Mouse (Mus musculus) MEL (cell line): ENCODE measurements around the gene Kbtbd12. TPM values are rescaled to one million over a fixed set of nuclear protein-coding genes. Genes with fewer than 3 reads are reported as not detected.

Experiments used
- DNase-seq: peaks from one replicate; pipeline ENCODE4 v3.0.0; 2011; ENCODE audit warnings: low read depth, low spot score
- H3K27ac ChIP-seq: 2 replicates; pipeline ENCODE4 v1.5.1; 2012; ENCODE audit warnings: low read depth, mild to moderate bottlenecking, control low read depth, low read length, moderate library complexity; ENCODE audit not compliant: control insufficient read depth
- H3K27me3 ChIP-seq, 2 experiments: fragments of 150-350 bp in 1 of 2; sonication (generic) in 1 of 2; 2 replicates each; pipeline ENCODE4 v1.6.1; 2012; ENCODE audit warnings: low read length in 2 of 2, mild to moderate bottlenecking in 2 of 2, improper control_type of control experiment in 1 of 2, moderate library complexity in 1 of 2; ENCODE audit not compliant: insufficient read depth in 2 of 2, control insufficient read depth in 1 of 2
- H3K36me3 ChIP-seq, 2 experiments: 2 replicates each; pipeline ENCODE4 v1.6.1; 2012 to 2014; ENCODE audit warnings: low read length in 2 of 2, improper control_type of control experiment in 1 of 2, inconsistent platforms in 1 of 2, mild to moderate bottlenecking in 1 of 2; ENCODE audit not compliant: insufficient read depth in 2 of 2, control insufficient read depth in 1 of 2
- H3K4me1 ChIP-seq, 2 experiments: fragments of 150-350 bp in 1 of 2; sonication (generic) in 1 of 2; 2 replicates each; pipeline ENCODE4 v1.6.1; 2012; ENCODE audit warnings: low read length in 2 of 2, improper control_type of control experiment in 1 of 2, mild to moderate bottlenecking in 1 of 2; ENCODE audit not compliant: insufficient read depth in 2 of 2, control insufficient read depth in 1 of 2
- H3K4me3 ChIP-seq, 2 experiments: fragments of 150-350 bp in 1 of 2; sonication (generic) in 1 of 2; 2 replicates each; pipeline ENCODE4 v1.5.1; 2012; ENCODE audit warnings: low read depth in 2 of 2, low read length in 2 of 2, mild to moderate bottlenecking in 2 of 2, moderate library complexity in 2 of 2, control low read depth in 1 of 2, improper control_type of control experiment in 1 of 2; ENCODE audit not compliant: control insufficient read depth in 1 of 2, insufficient read depth in 1 of 2
- H3K79me2 ChIP-seq: 2 replicates; pipeline ENCODE4 v1.6.1; 2012; ENCODE audit warnings: mild to moderate bottlenecking, low read length, moderate library complexity; ENCODE audit not compliant: control insufficient read depth, poor library complexity, insufficient read depth
- H3K9ac ChIP-seq: 2 replicates; pipeline ENCODE4 v1.6.1; 2012; ENCODE audit warnings: low read depth, mild to moderate bottlenecking, control low read depth, low read length, moderate library complexity; ENCODE audit not compliant: control insufficient read depth, poor library complexity, severe bottlenecking
- H3K9me3 ChIP-seq: fragments of 150-350 bp; sonication (generic); replicated peaks from 2 replicates; pipeline ENCODE4 v1.6.1; 2012; ENCODE audit warnings: mild to moderate bottlenecking, low read length, improper control_type of control experiment, moderate library complexity; ENCODE audit not compliant: insufficient read depth
- BHLHE40 ChIP-seq: IDR thresholded peaks from 2 replicates; pipeline ENCODE4 v1.6.1; 2012; ENCODE audit warnings: low read depth, mild to moderate bottlenecking, inconsistent platforms, low read length, improper control_type of control experiment, borderline replicate concordance
- E2F4 ChIP-seq: IDR thresholded peaks from 2 replicates; pipeline ENCODE4 v1.6.1; 2011; ENCODE audit warnings: low read depth, low read length, improper control_type of control experiment, borderline replicate concordance
- EP300 ChIP-seq, 2 experiments: IDR thresholded peaks; 2 replicates each; pipeline ENCODE4 v1.6.1; 2011; ENCODE audit warnings: improper control_type of control experiment in 2 of 2, low read length in 2 of 2, low read depth in 1 of 2, mild to moderate bottlenecking in 1 of 2
- ETS1 ChIP-seq: IDR thresholded peaks from 2 replicates; pipeline ENCODE4 v1.6.1; 2012; ENCODE audit warnings: low read depth, mild to moderate bottlenecking, inconsistent platforms, low read length, improper control_type of control experiment, moderate library complexity
- JUND ChIP-seq: IDR thresholded peaks from 2 replicates; pipeline ENCODE4 v1.6.1; 2011; ENCODE audit warnings: low read depth, mild to moderate bottlenecking, improper control_type of control experiment, low read length
- KAT2A ChIP-seq: conservative IDR thresholded peaks from 2 replicates; pipeline ENCODE4 v1.6.1; 2012; ENCODE audit warnings: low read depth, low read length, improper control_type of control experiment, inconsistent platforms
- MAX ChIP-seq: IDR thresholded peaks from 2 replicates; pipeline ENCODE4 v1.6.1; 2011; ENCODE audit warnings: low read length, improper control_type of control experiment
- MEF2A ChIP-seq: IDR thresholded peaks from 2 replicates; pipeline ENCODE4 v1.6.1; 2014; ENCODE audit warnings: low read depth, mild to moderate bottlenecking, inconsistent platforms, low read length, improper control_type of control experiment; ENCODE audit not compliant: poor library complexity, insufficient replicate concordance, severe bottlenecking; ENCODE audit errors: extremely low read depth
- MXI1 ChIP-seq: IDR thresholded peaks from 2 replicates; pipeline ENCODE4 v1.6.1; 2011; ENCODE audit warnings: mild to moderate bottlenecking, low read depth, low read length, improper control_type of control experiment
- NELFE ChIP-seq: IDR thresholded peaks from 2 replicates; pipeline ENCODE4 v1.6.1; 2011; ENCODE audit warnings: low read depth, low read length, improper control_type of control experiment
- NRF1 ChIP-seq: IDR thresholded peaks from 2 replicates; pipeline ENCODE4 v1.6.1; 2014; ENCODE audit warnings: low read depth, mild to moderate bottlenecking, inconsistent platforms, low read length, improper control_type of control experiment, moderate library complexity; ENCODE audit not compliant: poor library complexity, insufficient read depth, severe bottlenecking
- POLR2A ChIP-seq, 2 experiments: IDR thresholded peaks; 2 replicates each; pipeline ENCODE4 v1.6.1; 2011 to 2012; ENCODE audit warnings: low read length in 2 of 2, mild to moderate bottlenecking in 2 of 2, control low read depth in 1 of 2, improper control_type of control experiment in 1 of 2, low read depth in 1 of 2, moderate library complexity in 1 of 2; ENCODE audit not compliant: control insufficient read depth in 1 of 2, insufficient read depth in 1 of 2, poor library complexity in 1 of 2
- POLR2AphosphoS2 ChIP-seq: IDR thresholded peaks from 2 replicates; pipeline ENCODE4 v1.6.1; 2011; ENCODE audit warnings: low read length, improper control_type of control experiment
- POLR2AphosphoS5 ChIP-seq: IDR thresholded peaks from 2 replicates; pipeline ENCODE4 v1.6.1; 2012; ENCODE audit warnings: low read depth, borderline replicate concordance, mild to moderate bottlenecking, inconsistent platforms, low read length, moderate library complexity, mixed read lengths
- RAD21 ChIP-seq: IDR thresholded peaks from 2 replicates; pipeline ENCODE4 v1.6.1; 2011; ENCODE audit warnings: mild to moderate bottlenecking, low read depth, low read length, improper control_type of control experiment
- SMC3 ChIP-seq: IDR thresholded peaks from 2 replicates; pipeline ENCODE4 v1.6.1; 2011; ENCODE audit warnings: low read depth, low read length, improper control_type of control experiment
- TAL1 ChIP-seq: IDR thresholded peaks from 2 replicates; pipeline ENCODE4 v1.6.1; 2012; ENCODE audit warnings: mild to moderate bottlenecking, inconsistent platforms, low read length, moderate library complexity, mixed read lengths
- TCF12 ChIP-seq: IDR thresholded peaks from 2 replicates; pipeline ENCODE4 v1.6.1; 2014; ENCODE audit warnings: low read depth, mild to moderate bottlenecking, inconsistent platforms, low read length, improper control_type of control experiment, moderate library complexity
- UBTF ChIP-seq: IDR thresholded peaks from 2 replicates; pipeline ENCODE4 v1.6.1; 2012; ENCODE audit warnings: low read depth, mild to moderate bottlenecking, inconsistent platforms, low read length, improper control_type of control experiment, moderate library complexity, borderline replicate concordance; ENCODE audit not compliant: insufficient read depth
- USF1 ChIP-seq: IDR thresholded peaks from 2 replicates; pipeline ENCODE4 v1.6.1; 2014; ENCODE audit warnings: low read depth, mild to moderate bottlenecking, inconsistent platforms, low read length, improper control_type of control experiment, moderate library complexity
- USF2 ChIP-seq, 2 experiments: IDR thresholded peaks; 2 replicates each; pipeline ENCODE4 v1.6.1; 2011 to 2012; ENCODE audit warnings: improper control_type of control experiment in 2 of 2, low read length in 2 of 2, borderline replicate concordance in 1 of 2, inconsistent platforms in 1 of 2, low read depth in 1 of 2, mild to moderate bottlenecking in 1 of 2; ENCODE audit not compliant: insufficient read depth in 1 of 2
- ZC3H11A ChIP-seq: IDR thresholded peaks from 2 replicates; pipeline ENCODE4 v1.6.1; 2012; ENCODE audit warnings: low read depth, mild to moderate bottlenecking, inconsistent platforms, low read length, improper control_type of control experiment
- ZKSCAN1 ChIP-seq: IDR thresholded peaks from 2 replicates; pipeline ENCODE4 v1.6.1; 2012; ENCODE audit warnings: low read depth, mild to moderate bottlenecking, inconsistent platforms, low read length, improper control_type of control experiment, moderate library complexity
- ZNF384 ChIP-seq: IDR thresholded peaks from 2 replicates; pipeline ENCODE4 v1.6.1; 2012; ENCODE audit warnings: low read depth, mild to moderate bottlenecking, inconsistent platforms, low read length, improper control_type of control experiment
- polyA plus RNA-seq, 2 experiments: library from polyadenylated mRNA; stranded (reverse) in 1 of 2; unstranded in 1 of 2; fragments of >175 nt in 1 of 2; fragments of >200 nt in 1 of 2; gene quantifications; 2 replicates each; pipeline versions ENCODE4 v1.2.1 to v1.2.4; 2012; ENCODE audit warnings: low replicate concordance in 2 of 2, low read depth in 1 of 2; ENCODE audit not compliant: insufficient read length in 2 of 2, insufficient read depth in 1 of 2, missing spikeins in 1 of 2
- total RNA-seq: library from RNA; depleted of rRNA; stranded (reverse); fragments of 300-350 nt; gene quantifications from 2 replicates; pipeline ENCODE4 v1.2.3, GENCODE M21; 2012

Kbtbd12 gene
- total and polyA plus RNA-seq, 3 experiments, result 0.04 TPM; not detected in 2

GRCm38 (mm10) chr6:88544644-88545396, 92.9 kb downstream of the Kbtbd12 start (continued):
- TF ChIP-seq MEF2A, result no peak
- TF ChIP-seq POLR2AphosphoS5, result no peak
- TF ChIP-seq ETS1, result peak; percentile 89
- no peak for TF ChIP-seq NRF1
- no peak for TF ChIP-seq UBTF
- TF ChIP-seq TAL1, result peak; percentile 86
- TF ChIP-seq JUND, result no peak
- TF ChIP-seq NELFE, result no peak
- TF ChIP-seq ZC3H11A, result no peak
- TF ChIP-seq USF1, result no peak
- TF ChIP-seq KAT2A, result no peak
- no peak for TF ChIP-seq E2F4
- no peak for TF ChIP-seq MAX
- peak; percentile 69 for TF ChIP-seq ZNF384
- TF ChIP-seq BHLHE40, result 0 out of 2 replicates have a peak, but pooled peaks have one; percentile 37
- no peak for TF ChIP-seq ZKSCAN1
- TF ChIP-seq TCF12, result peak; percentile 95
- TF ChIP-seq RAD21, result no peak
- TF ChIP-seq USF2 (IDR thresholded peaks at IDR 0.05; ENCODE audit: borderline replicate concordance in 1 of 2, insufficient read depth in 1 of 2, low read depth in 1 of 2, low read length in 2 of 2), result no peak
- peak; percentile 5; the same call in 1 of the 2 replicates for TF ChIP-seq SMC3
- TF ChIP-seq, all 39 proteins: peak for 13

DNA sequence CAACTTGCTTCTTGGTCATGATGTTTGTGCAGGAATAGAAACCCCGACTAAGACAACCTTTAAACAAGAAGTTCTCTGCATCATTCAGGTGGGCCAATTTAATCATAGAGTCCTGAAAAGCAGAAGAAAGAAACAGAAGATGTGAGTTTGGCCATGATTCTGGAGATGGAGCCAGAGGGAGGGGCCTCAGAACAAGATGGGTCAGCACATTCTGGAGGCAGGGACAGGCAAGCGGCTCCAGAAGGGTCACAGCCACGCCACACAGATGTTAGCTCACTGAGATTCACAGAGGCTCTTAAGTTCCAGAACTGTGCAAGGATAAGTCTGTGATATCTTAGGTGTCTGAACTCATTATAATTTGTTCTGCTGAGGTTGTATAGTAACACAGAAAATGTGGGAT, 93.5 kb downstream of the Kbtbd12 start:
- Histone ChIP-seq H3K27me3 (peaks cover 5 to 10% of the 10 kb centered on the region in 2 experiments), H3K27ac (no peak overlapping the region), H3K9ac (no peak overlapping the region), H3K36me3 (peaks cover 0 to 16% of the 10 kb centered on the region in 2 experiments; a peak in 2 of 4 replicates), H3K4me3 (no peak overlapping the region), H3K79me2 (no peaks in the 10 kb centered on the region), H3K4me1 (peaks cover 5 to 20% of the 10 kb centered on the region in 2 experiments), H3K9me3 (no peaks in the 10 kb centered on the region)
- DNase-seq, result no peak
- TF ChIP-seq POLR2AphosphoS2 (no peak), EP300 (IDR thresholded peaks at IDR 0.05; ENCODE audit: low read depth in 1 of 2, low read length in 2 of 2) (no peak), POLR2AphosphoS5 (no peak), MXI1 (no peak), MAX (no peak), BHLHE40 (no peak), SMC3 (no peak), POLR2A (IDR thresholded peaks at IDR 0.05; ENCODE audit: control insufficient read depth in 1 of 2, insufficient read depth in 1 of 2, low read depth in 1 of 2, low read length in 2 of 2, poor library complexity in 1 of 2) (no peak)
